In genomic region chr12:8436553-8436952, GRCm38 (mm10) we compare ENCODE assay signal across 16 mouse cellular contexts.
DNase-seq lines count a peak whose midpoint lies in the region; TF ChIP-seq lines count a peak whose summit lies in the region.
"Had no signal": no experiment of that assay in that cellular context is flagged by ENCODE, and none has a peak within 500 bp of the region (broad histone marks: within the 10 kb centered on the region; RNA-seq: fewer than 3 reads in every experiment).

No protein-coding gene starts in this region.

- TF ChIP-seq POLR2A in heart, adult 2 months (IDR thresholded peaks at IDR 0.05; ENCODE audit: insufficient read depth, low read depth, low read length), result no peak

- no peak for TF ChIP-seq EP300 in heart, adult 2 months (IDR thresholded peaks at IDR 0.05; ENCODE audit: insufficient read depth, low read depth, low read length)

- H3K9ac ChIP-seq in heart, adult 2 months (ENCODE audit: low read depth, low read length), result no peak overlapping the region
- H3K9ac ChIP-seq: kidney, embryonic 15.5 days; liver, embryonic 12.5 days; midbrain, embryonic 13.5 days had no signal

- H3K79me3 ChIP-seq in C2C12 (ENCODE audit: low read depth), result no peaks in the 10 kb centered on the region

- H3K4me3 ChIP-seq in heart, adult 2 months, result no peak overlapping the region
- H3K4me3 ChIP-seq in left cerebral cortex, adult 2 months, result no peak overlapping the region
- H3K4me3 ChIP-seq in C2C12 (ENCODE audit: insufficient read depth, poor library complexity, severe bottlenecking), result no peak overlapping the region
- H3K4me3 ChIP-seq: kidney, embryonic 15.5 days; liver, embryonic 12.5 days; midbrain, embryonic 13.5 days had no signal

- H3K27me3 ChIP-seq in heart, adult 2 months (ENCODE audit: control insufficient read depth, insufficient read depth, low read length), result no peaks in the 10 kb centered on the region
- H3K27me3 ChIP-seq in C2C12 (ENCODE audit: control insufficient read depth, insufficient read depth, insufficient read length), result no peaks in the 10 kb centered on the region
- H3K27me3 ChIP-seq: kidney, embryonic 15.5 days; liver, embryonic 12.5 days; midbrain, embryonic 13.5 days had no signal

- intact Hi-C loops in heart, adult 2 months (cut with DNase I), result no loop called here
- intact Hi-C loops in heart, postnatal 14 days (cut with DNase I), result no loop called here
- intact Hi-C loops in left cerebral cortex, adult 2 months (cut with DNase I), result no loop called here
- intact Hi-C loops in left cerebral cortex, postnatal 10 days (cut with DNase I), result no loop called here

- TF ChIP-seq CTCF in heart, adult 2 months (IDR thresholded peaks at IDR 0.05), result no peak
- TF ChIP-seq CTCF in left cerebral cortex, adult 2 months (IDR thresholded peaks at IDR 0.05), result no peak
- TF ChIP-seq CTCF in C2C12 (IDR thresholded peaks at IDR 0.05; ENCODE audit: control insufficient read depth, insufficient read depth, insufficient read length), result no peak

- peaks cover 37% of the 10 kb centered on the region for H3K4me1 ChIP-seq in heart, adult 2 months (ENCODE audit: control insufficient read depth, insufficient read depth, low read length)

- WGBS in heart, adult 2 months, result 42% methylated on average over 5 of the region's 5 CpGs

- H3K36me3 ChIP-seq in heart, adult 2 months (ENCODE audit: control insufficient read depth, insufficient read depth, low read length), result peaks cover 6% of the 10 kb centered on the region
- H3K36me3 ChIP-seq in C2C12 (ENCODE audit: control insufficient read depth, insufficient read depth), result no peaks in the 10 kb centered on the region
- H3K36me3 ChIP-seq: G1E; kidney, embryonic 15.5 days; liver, embryonic 12.5 days; midbrain, embryonic 13.5 days had no signal

- no peak for DNase-seq in heart, adult 2 months
- no peak for DNase-seq in heart, postnatal 14 days
- DNase-seq in left cerebral cortex, adult 2 months (ENCODE audit: extremely low spot score in 1 of 2, low spot score in 2 of 2), result no peak
- no peak for DNase-seq in left cerebral cortex, postnatal 10 days (ENCODE audit: extremely low spot score in 1 of 2, low spot score in 2 of 2)
- DNase-seq in brain, adult 2 months (ENCODE audit: low read depth, low spot score), result peak; percentile 24
- DNase-seq in urinary bladder, postnatal 14 days (ENCODE audit: low spot score), result no peak
- DNase-seq in cerebellum, adult 11 months, result no peak
- DNase-seq: adrenal gland, postnatal 14 days; spleen, adult 18-20 months had no signal

- H3ac ChIP-seq in C2C12 (ENCODE audit: control insufficient read depth, insufficient read length, low read depth), result no peak overlapping the region

- H3K79me2 ChIP-seq in heart, adult 2 months (replicated peaks; ENCODE audit: control insufficient read depth, insufficient read depth, low read length), result no peaks in the 10 kb centered on the region
- no peaks in the 10 kb centered on the region for H3K79me2 ChIP-seq in C2C12 (ENCODE audit: control insufficient read depth, insufficient read depth)

- H3K27ac ChIP-seq in heart, adult 2 months, result peak overlapping the region; percentile 31
- peak overlapping the region; percentile 28; the same call in 1 of the 2 replicates for H3K27ac ChIP-seq in left cerebral cortex, adult 2 months
- H3K27ac ChIP-seq: hindbrain, postnatal 0 days; kidney, embryonic 15.5 days; liver, embryonic 12.5 days; macrophage; midbrain, embryonic 13.5 days had no signal

TF ChIP-seq in C2C12, 6 proteins besides CTCF, POLR2A, EP300 and RAD21:
- TF ChIP-seq MYOG (IDR thresholded peaks at IDR 0.05; ENCODE audit: control insufficient read depth, extremely low read depth, insufficient read length) (no peak), MAX (IDR thresholded peaks at IDR 0.05) (peak; percentile 34)
